Mouse (Mus musculus) lung, postnatal 10 days (tissue): ENCODE data around the gene Tppp2.
"Not testable (repeated sequence)": the region's sequence is repeated elsewhere in the genome, so short reads cannot be mapped to it uniquely, and the experiment has no call there.

ENCODE experiments used
- DNase-seq: peaks from one replicate; pipeline ENCODE4 v3.0.0; 2021

The Tppp2 gene

GRCm38 (mm10) chr14:51912391-51913061 is 5.7 kb upstream of the Tppp2 start:
- DNase-seq: no peak

GRCm38 (mm10) chr14:51913062-51913959 is 4.9 kb upstream of the Tppp2 start:
- peak; percentile 93 for DNase-seq

- peak; percentile 96 for DNase-seq
These were observed 4.1 kb upstream of the Tppp2 start, which contains the start of gene Ndrg2 for GRCm38 (mm10) chr14:51913960-51914762. Ndrg2 (minus strand) TSS chr14:51914158.

GRCm38 (mm10) chr14:51915030-51915429 is 3.2 kb upstream of the Tppp2 start:
- peak; percentile 27 for DNase-seq

- no peak for DNase-seq
These were observed 1.7 kb upstream of the Tppp2 start for GRCm38 (mm10) chr14:51916539-51916938.

- no peak for DNase-seq
These were observed 741 bp downstream of the Tppp2 start for GRCm38 (mm10) chr14:51918966-51919365.

- peak; percentile 85 for DNase-seq
These were observed 3.7 kb downstream of the Tppp2 start for GRCm38 (mm10) chr14:51921759-51922570.

- DNase-seq: no peak
These were observed 4.3 kb downstream of the Tppp2 start, which contains the start of gene Rnase13 for GRCm38 (mm10) chr14:51922571-51922865. Rnase13 (minus strand) TSS chr14:51922773.

GRCm38 (mm10) chr14:51922910-51923309 is 4.7 kb downstream of the Tppp2 start:
- no peak for DNase-seq

- no peak for DNase-seq
These were observed 5.3 kb downstream of the Tppp2 start for GRCm38 (mm10) chr14:51923492-51923891.

GRCm38 (mm10) chr14:51926930-51927329 is 8.7 kb downstream of the Tppp2 start:
- not testable (repeated sequence) for DNase-seq

- DNase-seq: peak; percentile 88
These were observed 11.2 kb downstream of the Tppp2 start for GRCm38 (mm10) chr14:51929309-51929943.

GRCm38 (mm10) chr14:51929968-51930367 is 11.7 kb downstream of the Tppp2 start:
- no peak for DNase-seq

GRCm38 (mm10) chr14:51930824-51931223 is 12.6 kb downstream of the Tppp2 start:
- peak; percentile 89 for DNase-seq

- no peak for DNase-seq
These were observed 14.1 kb downstream of the Tppp2 start for GRCm38 (mm10) chr14:51932092-51933020.

- no peak for DNase-seq
These were observed 20.8 kb downstream of the Tppp2 start for GRCm38 (mm10) chr14:51939005-51939404.

- peak; percentile 34 for DNase-seq
These were observed 22.8 kb downstream of the Tppp2 start for GRCm38 (mm10) chr14:51940944-51941560.

- DNase-seq: no peak
These were observed 23.4 kb downstream of the Tppp2 start for GRCm38 (mm10) chr14:51941577-51941976.

GRCm38 (mm10) chr14:51942236-51942635 is 24.0 kb downstream of the Tppp2 start:
- no peak for DNase-seq

GRCm38 (mm10) chr14:51943336-51943735 is 25.1 kb downstream of the Tppp2 start:
- DNase-seq: no peak
